Mouse (Mus musculus): ENCODE data around the gene Syn3. TPM values are rescaled to one million over a fixed set of nuclear protein-coding genes. Genes with fewer than 3 reads are reported as not detected.

The Syn3 gene
- polyA plus RNA-seq, 1 experiment from 2014 or later: 3.0 TPM

GRCm38 (mm10) chr10:86257045-86257444 is 241.7 kb downstream of the Syn3 start:
- Histone ChIP-seq H3K27me3 (ENCODE audit: low read depth, poor library complexity, severe bottlenecking) (no peaks in the 10 kb centered on the region), H3K36me3 (no peaks in the 10 kb centered on the region), H3K27ac (replicated peaks) (no peak overlapping the region), H3K4me3 (no peak overlapping the region), H3K9me3 (replicated peaks) (no peaks in the 10 kb centered on the region), H3K4me1 (0 out of 2 replicates have a peak, but pooled peaks cover 4% of the 10 kb centered on the region)
- DNase-seq (ENCODE audit: low spot score): no peak
- WGBS: 75% methylated on average over 3 of the region's 3 CpGs

DNA sequence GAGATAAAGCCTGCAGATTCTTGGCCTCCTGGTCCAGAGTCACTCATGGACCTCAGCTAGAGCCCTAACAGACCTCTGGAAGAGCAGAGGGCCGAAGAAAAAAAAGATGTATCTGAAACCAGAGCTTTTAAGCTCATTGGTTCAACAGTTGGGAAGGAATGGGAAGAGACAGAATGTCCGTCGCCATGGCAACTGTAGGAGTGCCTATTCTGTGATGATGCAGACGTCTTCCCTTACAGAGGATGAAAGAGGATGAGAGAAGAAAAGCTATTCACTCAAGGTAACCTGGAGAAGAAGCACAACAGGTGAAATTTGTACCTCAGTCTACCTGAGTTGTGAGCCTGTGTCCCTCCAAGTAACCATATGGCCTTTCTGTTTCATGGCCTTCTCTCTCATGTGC is 242.5 kb downstream of the Syn3 start:
- Histone ChIP-seq H3K9me3 (replicated peaks) (no peaks in the 10 kb centered on the region), H3K27me3 (ENCODE audit: low read depth, poor library complexity, severe bottlenecking) (no peaks in the 10 kb centered on the region), H3K36me3 (no peaks in the 10 kb centered on the region), H3K27ac (replicated peaks) (no peak overlapping the region), H3K4me1 (0 out of 2 replicates have a peak, but pooled peaks cover 4% of the 10 kb centered on the region), H3K4me3 (no peak overlapping the region)
- 57% methylated on average over 4 of the region's 4 CpGs for WGBS
- DNase-seq (ENCODE audit: low spot score): peak; percentile 16

- no peak overlapping the region for H3K27ac ChIP-seq (replicated peaks)
- no peak overlapping the region for H3K4me3 ChIP-seq
- no peak for DNase-seq (ENCODE audit: low spot score)
- H3K27me3 ChIP-seq (ENCODE audit: low read depth, poor library complexity, severe bottlenecking): no peaks in the 10 kb centered on the region
- no peaks in the 10 kb centered on the region for H3K36me3 ChIP-seq
- H3K4me1 ChIP-seq: peaks cover 3% of the 10 kb centered on the region; the same call in 1 of the 2 replicates
- H3K9me3 ChIP-seq (replicated peaks): no peaks in the 10 kb centered on the region
- WGBS: 74% methylated on average over 7 of the region's 7 CpGs
Measured at GRCm38 (mm10) chr10:86250149-86250922, 248.4 kb downstream of the Syn3 start.

DNA sequence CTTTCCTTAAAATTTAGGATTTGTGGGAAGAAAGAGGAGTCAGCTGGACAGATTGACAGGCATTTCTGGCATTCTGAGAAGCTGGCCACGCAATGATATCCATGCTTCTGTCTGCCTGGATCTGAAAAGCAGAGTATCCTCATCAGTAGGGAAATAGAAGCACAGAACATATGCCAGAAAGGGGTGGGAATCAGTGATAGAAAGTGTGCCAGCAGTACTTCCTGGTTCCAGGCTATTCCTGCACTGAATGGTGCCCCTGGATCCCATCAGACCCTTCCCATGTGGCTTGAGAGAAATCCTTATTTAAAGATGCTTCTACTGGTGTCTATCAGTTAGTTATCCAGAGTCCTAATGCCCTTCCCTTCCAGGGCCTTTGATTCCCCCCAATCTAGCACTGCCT is 249.4 kb downstream of the Syn3 start:
- Histone ChIP-seq H3K9me3 (replicated peaks) (no peaks in the 10 kb centered on the region), H3K27me3 (ENCODE audit: low read depth, poor library complexity, severe bottlenecking) (no peaks in the 10 kb centered on the region), H3K36me3 (no peaks in the 10 kb centered on the region), H3K27ac (replicated peaks) (no peak overlapping the region), H3K4me1 (peaks cover 3% of the 10 kb centered on the region; the same call in 1 of the 2 replicates), H3K4me3 (no peak overlapping the region)
- no peak for DNase-seq (ENCODE audit: low spot score)
- WGBS: 81% methylated on average over 1 of the region's 1 CpGs

GRCm38 (mm10) chr10:86248807-86249206 is 249.9 kb downstream of the Syn3 start:
- H3K36me3 ChIP-seq: no peaks in the 10 kb centered on the region
- H3K4me1 ChIP-seq: peaks cover 3% of the 10 kb centered on the region; the same call in 1 of the 2 replicates
- WGBS: 91% methylated on average over 3 of the region's 3 CpGs
- no peak overlapping the region for H3K27ac ChIP-seq (replicated peaks)
- H3K27me3 ChIP-seq (ENCODE audit: low read depth, poor library complexity, severe bottlenecking): no peaks in the 10 kb centered on the region
- no peaks in the 10 kb centered on the region for H3K9me3 ChIP-seq (replicated peaks)
- DNase-seq (ENCODE audit: low spot score): no peak
- no peak overlapping the region for H3K4me3 ChIP-seq

DNA sequence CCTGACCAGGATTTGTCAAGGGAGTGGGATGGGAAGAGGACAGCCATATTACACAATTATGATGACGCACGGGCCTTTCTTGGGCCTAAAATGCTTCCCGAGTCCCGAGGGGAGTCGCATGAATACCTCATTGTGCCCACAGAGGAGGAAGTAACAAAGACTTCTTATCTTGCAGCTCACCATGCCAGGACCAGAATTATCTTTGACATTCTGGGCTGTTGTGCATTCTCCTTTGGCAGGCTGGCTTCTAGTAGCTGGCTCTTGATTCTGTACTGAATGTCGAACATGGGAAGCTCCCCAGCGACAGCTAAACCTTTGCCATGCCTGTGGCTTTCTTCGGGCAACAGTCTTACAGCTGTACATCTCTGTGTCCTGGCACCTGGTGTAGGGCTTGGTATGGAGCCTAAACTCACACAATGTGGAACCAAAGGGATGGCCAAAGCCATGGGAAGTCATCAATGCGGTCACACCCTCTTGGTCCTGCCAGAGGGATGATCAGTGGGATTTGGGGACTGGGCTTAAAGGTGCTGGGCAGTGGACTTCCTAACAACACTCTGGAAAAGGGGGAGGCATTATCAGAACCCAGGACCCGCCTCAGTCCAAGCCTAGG is 250.5 kb downstream of the Syn3 start:
- Histone ChIP-seq H3K27ac (replicated peaks) (no peak overlapping the region), H3K4me1 (peaks cover 3% of the 10 kb centered on the region; the same call in 1 of the 2 replicates), H3K27me3 (ENCODE audit: low read depth, poor library complexity, severe bottlenecking) (no peaks in the 10 kb centered on the region), H3K4me3 (no peak overlapping the region), H3K9me3 (replicated peaks) (no peaks in the 10 kb centered on the region), H3K36me3 (no peaks in the 10 kb centered on the region)
- 93% methylated on average over 10 of the region's 10 CpGs for WGBS
- DNase-seq (ENCODE audit: low spot score): no peak

GRCm38 (mm10) chr10:86245396-86245795 is 253.3 kb downstream of the Syn3 start:
- no peak for DNase-seq (ENCODE audit: low spot score)
- Histone ChIP-seq H3K27ac (replicated peaks) (no peak overlapping the region), H3K36me3 (no peaks in the 10 kb centered on the region), H3K4me3 (no peak overlapping the region), H3K27me3 (ENCODE audit: low read depth, poor library complexity, severe bottlenecking) (no peaks in the 10 kb centered on the region), H3K9me3 (replicated peaks) (no peaks in the 10 kb centered on the region), H3K4me1 (no peaks in the 10 kb centered on the region)
- 88% methylated on average over 7 of the region's 7 CpGs for WGBS

DNA sequence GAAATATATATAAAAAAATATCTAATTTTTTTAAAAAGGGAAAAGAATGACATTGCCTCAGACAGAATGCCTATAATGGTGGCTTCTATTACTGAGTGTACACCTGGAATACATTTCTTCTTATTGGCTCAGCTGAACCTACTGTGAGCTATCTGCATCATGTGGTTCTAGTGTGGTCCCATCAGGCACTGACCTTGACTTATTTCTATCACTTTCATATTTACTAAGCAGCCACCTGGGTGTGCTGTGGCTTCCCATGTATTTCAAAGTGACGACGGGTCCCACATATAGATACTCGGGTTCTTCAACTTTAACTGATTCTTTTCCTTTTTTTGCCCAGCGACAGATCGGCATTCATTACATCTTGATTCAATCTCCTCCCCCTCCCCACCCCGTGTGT is 255.2 kb downstream of the Syn3 start:
- Histone ChIP-seq H3K27me3 (ENCODE audit: low read depth, poor library complexity, severe bottlenecking) (no peaks in the 10 kb centered on the region), H3K4me3 (no peak overlapping the region), H3K36me3 (no peaks in the 10 kb centered on the region), H3K9me3 (replicated peaks) (no peaks in the 10 kb centered on the region), H3K27ac (replicated peaks) (no peak overlapping the region), H3K4me1 (no peaks in the 10 kb centered on the region)
- WGBS: 87% methylated on average over 6 of the region's 6 CpGs
- no peak for DNase-seq (ENCODE audit: low spot score)

GRCm38 (mm10) chr10:86242721-86243120 is 256.0 kb downstream of the Syn3 start:
- WGBS: 93% methylated on average over 3 of the region's 3 CpGs
- Histone ChIP-seq H3K9me3 (replicated peaks) (no peaks in the 10 kb centered on the region), H3K27ac (replicated peaks) (no peak overlapping the region), H3K4me1 (no peaks in the 10 kb centered on the region), H3K4me3 (no peak overlapping the region), H3K27me3 (ENCODE audit: low read depth, poor library complexity, severe bottlenecking) (no peaks in the 10 kb centered on the region), H3K36me3 (no peaks in the 10 kb centered on the region)
- no peak for DNase-seq (ENCODE audit: low spot score)

DNA sequence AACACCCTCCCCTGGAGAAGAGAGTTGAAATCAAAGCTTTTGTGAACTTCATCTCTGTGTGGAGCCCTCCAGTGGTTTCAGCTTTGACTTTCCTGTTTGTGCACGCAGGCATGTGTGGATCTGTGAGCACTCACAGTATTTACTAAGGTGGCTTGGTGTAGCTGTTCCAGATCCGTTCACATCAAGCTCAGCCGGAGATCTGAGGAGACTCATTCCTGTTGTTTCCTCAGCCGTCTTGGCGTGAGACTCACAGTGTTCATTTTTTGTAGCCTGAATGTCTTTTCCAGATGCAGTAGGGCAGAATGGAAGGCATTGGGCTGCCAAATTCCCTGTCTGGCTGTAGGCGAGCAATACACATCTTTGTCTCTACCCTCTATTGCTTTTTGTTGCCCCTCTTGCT is 268.7 kb downstream of the Syn3 start:
- H3K27ac ChIP-seq (replicated peaks): no peak overlapping the region
- H3K36me3 ChIP-seq: no peaks in the 10 kb centered on the region
- no peaks in the 10 kb centered on the region for H3K27me3 ChIP-seq (ENCODE audit: low read depth, poor library complexity, severe bottlenecking)
- WGBS: 90% methylated on average over 6 of the region's 6 CpGs
- H3K4me3 ChIP-seq: no peak overlapping the region
- H3K4me1 ChIP-seq: no peaks in the 10 kb centered on the region
- H3K9me3 ChIP-seq (replicated peaks): no peaks in the 10 kb centered on the region
- no peak for DNase-seq (ENCODE audit: low spot score)

GRCm38 (mm10) chr10:86225480-86225879 is 273.2 kb downstream of the Syn3 start:
- Histone ChIP-seq H3K36me3 (no peaks in the 10 kb centered on the region), H3K4me1 (peaks cover 8% of the 10 kb centered on the region; the same call in 1 of the 2 replicates), H3K9me3 (replicated peaks) (no peaks in the 10 kb centered on the region), H3K27ac (replicated peaks) (no peak overlapping the region), H3K4me3 (no peak overlapping the region), H3K27me3 (ENCODE audit: low read depth, poor library complexity, severe bottlenecking) (no peaks in the 10 kb centered on the region)
- no peak for DNase-seq (ENCODE audit: low spot score)
- WGBS: 94% methylated on average over 3 of the region's 3 CpGs

GRCm38 (mm10) chr10:86218984-86219383 is 279.7 kb downstream of the Syn3 start:
- H3K4me1 ChIP-seq: no peaks in the 10 kb centered on the region; the same call in 1 of the 2 replicates
- DNase-seq (ENCODE audit: low spot score): no peak
- WGBS: 92% methylated on average over 3 of the region's 3 CpGs
- H3K9me3 ChIP-seq (replicated peaks): no peaks in the 10 kb centered on the region
- no peak overlapping the region for H3K27ac ChIP-seq (replicated peaks)
- no peaks in the 10 kb centered on the region for H3K36me3 ChIP-seq
- H3K27me3 ChIP-seq (ENCODE audit: low read depth, poor library complexity, severe bottlenecking): no peaks in the 10 kb centered on the region
- no peak overlapping the region for H3K4me3 ChIP-seq

GRCm38 (mm10) chr10:86216836-86217235 is 281.9 kb downstream of the Syn3 start:
- H3K9me3 ChIP-seq (replicated peaks): no peaks in the 10 kb centered on the region
- 87% methylated on average over 2 of the region's 2 CpGs for WGBS

More at GRCm38 (mm10) chr10:86216836-86217235, 281.9 kb downstream of the Syn3 start:
- DNase-seq (ENCODE audit: low spot score): no peak
- Histone ChIP-seq H3K4me3 (no peak overlapping the region), H3K36me3 (no peaks in the 10 kb centered on the region), H3K4me1 (no peaks in the 10 kb centered on the region), H3K27ac (replicated peaks) (no peak overlapping the region), H3K27me3 (ENCODE audit: low read depth, poor library complexity, severe bottlenecking) (no peaks in the 10 kb centered on the region)
